Mouse (Mus musculus) lung, embryonic 14.5 days (tissue): Measurements from ENCODE around the gene Cacna1c. TPM values are rescaled to one million over a fixed set of nuclear protein-coding genes. Genes with fewer than 3 reads are reported as not detected.

Source experiments
- ATAC-seq: fragments of 200-750 bp; cut with Nextera tagmentation; 2 replicates; pipeline ENCODE4 v1.8.0; 2017; ENCODE audit warnings: mild to moderate bottlenecking, moderate TSS enrichment, moderate library complexity; ENCODE audit not compliant: insufficient read depth
- DNase-seq: peaks from one replicate; pipeline ENCODE4 v3.0.0-alpha.2; 2015
- H3K27ac ChIP-seq: fragments of 300-500 bp; sonication (generic); 2 replicates; pipeline ENCODE4 v1.5.1; 2014; ENCODE audit warnings: low read depth, mild to moderate bottlenecking, moderate library complexity
- H3K27me3 ChIP-seq: fragments of 300-500 bp; sonication (generic); 2 replicates; pipeline ENCODE4 v1.6.1; 2014; ENCODE audit warnings: low read length, control low read depth; ENCODE audit not compliant: insufficient read depth
- H3K36me3 ChIP-seq: fragments of 300-500 bp; sonication (generic); 2 replicates; pipeline ENCODE4 v1.6.1; 2014; ENCODE audit warnings: control low read depth; ENCODE audit not compliant: insufficient read depth
- H3K4me1 ChIP-seq: fragments of 300-500 bp; sonication (generic); 2 replicates; pipeline ENCODE4 v1.6.1; 2014; ENCODE audit warnings: antibody characterized with exemption, control low read depth; ENCODE audit not compliant: insufficient read depth
- H3K4me2 ChIP-seq: fragments of 300-500 bp; sonication (generic); 2 replicates; pipeline ENCODE4 v1.6.1; 2014; ENCODE audit warnings: mild to moderate bottlenecking
- H3K4me3 ChIP-seq: fragments of 300-500 bp; sonication (generic); 2 replicates; pipeline ENCODE4 v1.5.1; 2014; ENCODE audit warnings: low read depth, low read length
- H3K9ac ChIP-seq: fragments of 300-500 bp; sonication (generic); 2 replicates; pipeline ENCODE4 v1.6.1; 2014
- H3K9me3 ChIP-seq: fragments of 300-500 bp; sonication (generic); 2 replicates; pipeline ENCODE4 v1.6.1; 2016; ENCODE audit warnings: low read depth, low read length, control low read depth
- CTCF ChIP-seq: IDR thresholded peaks from 2 replicates; pipeline ENCODE4 v1.5.1; 2016; ENCODE audit warnings: antibody characterized with exemption, low read depth
- WGBS: fragments of 180-500 bp; shearing (Covaris S2); extraction: QIAGEN DNeasy Blood & Tissue Kit; methylation state at CpG from one replicate; pipeline ENCODE4 v1.1.7; 2014; 5-methylcytosine and 5-hydroxymethylcytosine counted together
- polyA plus RNA-seq: library from polyadenylated mRNA; unstranded; fragments of >200 nt; fragmentation: Nextera tagmentation; extraction: Ambion mirVana; gene quantifications from 2 replicates; pipeline ENCODE4 v1.2.1, GENCODE M21; 2014

Gene Cacna1c
- polyA plus RNA-seq, 1 experiment from 2014 or later, result 10.6 TPM

DNA sequence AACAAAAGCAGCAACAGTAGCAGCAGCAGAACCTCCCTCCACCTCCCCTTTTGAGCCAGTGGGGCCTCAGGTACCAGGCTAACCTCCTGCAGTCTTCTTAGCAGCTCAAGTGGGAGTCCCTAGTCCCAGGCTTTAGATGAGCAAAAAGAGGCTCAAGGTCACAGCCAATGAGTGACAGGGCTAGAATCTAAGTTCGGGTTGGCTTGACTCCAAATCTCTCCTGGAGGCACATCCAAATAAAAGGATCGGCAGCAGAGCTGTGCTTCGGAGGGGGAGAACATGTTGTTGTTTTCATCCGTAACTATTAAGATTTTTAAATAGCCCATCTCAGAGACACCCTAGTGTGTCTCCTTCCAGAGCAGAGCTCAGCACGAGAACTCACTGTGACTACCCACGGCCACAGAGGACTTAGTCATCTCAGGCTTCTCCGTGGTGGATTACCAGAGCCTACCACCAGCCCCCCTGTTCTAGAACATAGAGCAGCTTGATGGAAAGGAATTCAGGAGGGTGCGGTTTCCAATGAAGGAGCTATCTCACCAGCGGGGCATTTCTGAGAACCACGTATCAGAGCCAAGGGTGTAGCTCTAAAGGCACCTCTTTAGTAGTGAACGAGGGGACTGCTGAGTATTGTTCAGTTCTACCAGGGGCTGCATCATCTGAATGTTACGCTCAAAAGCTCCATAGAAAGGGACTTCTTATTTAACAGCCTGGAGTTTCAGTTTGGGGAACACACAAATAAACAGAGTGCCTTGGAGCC, 438.5 kb downstream of the Cacna1c start:
- H3K4me1 ChIP-seq, result no peaks in the 10 kb centered on the region
- H3K9ac ChIP-seq, result no peak overlapping the region
- H3K4me3 ChIP-seq, result no peak overlapping the region
- H3K4me2 ChIP-seq, result no peak overlapping the region
- ATAC-seq (no peak), DNase-seq (no peak)
- no peak for TF ChIP-seq CTCF
- H3K27me3 ChIP-seq, result no peaks in the 10 kb centered on the region
- 69% methylated on average over 12 of the region's 12 CpGs for WGBS
- peak overlapping the region; percentile 8; the same call in 1 of the 2 replicates for H3K27ac ChIP-seq
- no peaks in the 10 kb centered on the region for H3K36me3 ChIP-seq
- H3K9me3 ChIP-seq, result no peaks in the 10 kb centered on the region

GRCm38 (mm10) chr6:118756511-118756910, 439.7 kb downstream of the Cacna1c start:
- WGBS, result 20% methylated on average over 4 of the region's 4 CpGs
- Histone ChIP-seq H3K9me3 (no peaks in the 10 kb centered on the region), H3K27ac (no peak overlapping the region), H3K4me2 (no peak overlapping the region), H3K4me3 (no peak overlapping the region), H3K9ac (no peak overlapping the region), H3K4me1 (no peaks in the 10 kb centered on the region), H3K27me3 (no peaks in the 10 kb centered on the region), H3K36me3 (peaks cover 4% of the 10 kb centered on the region; the same call in 1 of the 2 replicates)
- DNase-seq, result no peak
- TF ChIP-seq CTCF, result no peak
- ATAC-seq, result no peak

- no peak overlapping the region for H3K4me2 ChIP-seq
- H3K27ac ChIP-seq, result no peak overlapping the region
- ATAC-seq, result no peak
- no peak overlapping the region for H3K4me3 ChIP-seq
- H3K27me3 ChIP-seq, result no peaks in the 10 kb centered on the region
- no peak overlapping the region for H3K9ac ChIP-seq
- H3K9me3 ChIP-seq, result no peaks in the 10 kb centered on the region
- 89% methylated on average over 5 of the region's 5 CpGs for WGBS
- no peak for DNase-seq
- no peaks in the 10 kb centered on the region for H3K4me1 ChIP-seq
- H3K36me3 ChIP-seq, result peaks cover 9% of the 10 kb centered on the region; the same call in 1 of the 2 replicates
- no peak for TF ChIP-seq CTCF
These were observed 440.4 kb downstream of the Cacna1c start for GRCm38 (mm10) chr6:118755768-118756167.

DNA sequence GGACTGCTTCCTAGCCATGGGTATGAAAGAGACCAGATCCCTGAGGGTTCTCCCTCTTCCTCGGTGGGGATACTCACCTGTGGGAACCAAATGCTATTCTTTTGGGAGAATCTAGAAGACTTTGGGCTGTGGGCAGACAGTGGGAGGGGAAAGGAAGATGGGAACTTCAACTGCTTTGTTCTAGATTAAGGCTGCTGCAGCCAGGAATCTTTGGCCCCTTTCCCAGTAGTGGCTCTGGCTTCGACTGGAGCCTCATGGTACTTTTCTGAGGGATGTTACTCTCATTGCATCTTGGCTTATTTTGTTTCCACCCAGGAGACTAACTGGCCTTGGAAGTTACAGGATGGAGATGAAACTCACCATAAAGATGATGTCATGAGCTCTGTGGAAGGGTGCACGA, 441.8 kb downstream of the Cacna1c start:
- Histone ChIP-seq H3K9me3 (no peaks in the 10 kb centered on the region), H3K27ac (no peak overlapping the region), H3K36me3 (peaks cover 13% of the 10 kb centered on the region; the same call in 1 of the 2 replicates), H3K27me3 (no peaks in the 10 kb centered on the region), H3K4me1 (no peaks in the 10 kb centered on the region), H3K4me3 (no peak overlapping the region), H3K4me2 (no peak overlapping the region), H3K9ac (no peak overlapping the region)
- ATAC-seq (no peak), DNase-seq (peak; percentile 74)
- no peak for TF ChIP-seq CTCF
- WGBS, result 62% methylated on average over 3 of the region's 3 CpGs

DNA sequence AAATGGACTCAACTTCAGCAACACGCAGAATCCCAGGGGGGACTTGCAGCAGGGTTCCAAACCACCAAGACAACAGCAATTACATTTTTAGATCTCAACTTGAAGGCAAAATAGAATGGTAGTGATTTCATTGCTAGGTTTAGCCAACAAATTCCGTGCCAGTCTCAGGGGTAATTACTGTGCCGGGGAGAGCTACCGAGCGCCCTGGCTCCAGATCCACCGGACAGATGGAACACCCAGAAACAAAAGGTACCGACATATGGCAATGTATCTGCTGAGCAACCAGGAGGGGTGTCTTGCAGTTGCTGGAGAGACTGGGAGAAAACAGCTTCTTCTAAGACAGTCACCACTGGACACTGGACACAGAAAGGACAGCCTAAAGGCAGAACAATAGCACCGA, 442.4 kb downstream of the Cacna1c start:
- Histone ChIP-seq H3K9me3 (no peaks in the 10 kb centered on the region), H3K4me3 (no peak overlapping the region), H3K36me3 (peaks cover 13% of the 10 kb centered on the region; the same call in 1 of the 2 replicates), H3K27ac (no peak overlapping the region), H3K9ac (no peak overlapping the region), H3K4me1 (no peaks in the 10 kb centered on the region), H3K27me3 (no peaks in the 10 kb centered on the region), H3K4me2 (no peak overlapping the region)
- TF ChIP-seq CTCF, result no peak
- DNase-seq (no peak), ATAC-seq (no peak)
- WGBS, result 93% methylated on average over 8 of the region's 8 CpGs

GRCm38 (mm10) chr6:118753064-118753463, 443.2 kb downstream of the Cacna1c start:
- no peak for ATAC-seq
- no peak overlapping the region for H3K27ac ChIP-seq

DNA sequence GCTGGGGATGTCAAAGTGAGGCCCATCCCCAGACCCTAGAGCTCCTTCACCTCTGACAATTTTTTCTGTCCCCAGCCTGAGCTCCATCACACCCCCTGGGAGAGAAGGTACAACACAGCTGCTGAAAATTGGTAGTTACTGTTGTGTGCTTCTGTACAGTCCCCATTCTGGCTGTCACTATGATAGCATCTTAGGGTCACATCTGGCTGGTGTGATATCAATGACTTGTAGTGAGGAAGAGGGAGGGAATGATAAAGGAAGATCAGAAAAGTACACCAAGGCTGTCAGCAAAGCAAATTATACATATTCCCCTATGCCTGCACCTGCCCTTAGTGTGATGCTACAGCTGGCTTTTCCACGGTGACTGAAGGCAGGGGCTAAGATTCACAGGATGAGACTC, 446.9 kb downstream of the Cacna1c start:
- H3K9me3 ChIP-seq, result no peaks in the 10 kb centered on the region
- 88% methylated on average over 1 of the region's 1 CpGs for WGBS
- ATAC-seq, result no peak
- DNase-seq, result no peak
- H3K9ac ChIP-seq, result no peak overlapping the region
- no peak overlapping the region for H3K4me2 ChIP-seq
- H3K4me1 ChIP-seq, result no peaks in the 10 kb centered on the region
- no peak overlapping the region for H3K4me3 ChIP-seq
- H3K27me3 ChIP-seq, result no peaks in the 10 kb centered on the region
- peaks cover 19% of the 10 kb centered on the region; the same call in 1 of the 2 replicates for H3K36me3 ChIP-seq
- no peak for TF ChIP-seq CTCF
- H3K27ac ChIP-seq, result no peak overlapping the region

More at GRCm38 (mm10) chr6:118753064-118753463, 443.2 kb downstream of the Cacna1c start:
- Histone ChIP-seq H3K4me3 (no peak overlapping the region), H3K9me3 (no peaks in the 10 kb centered on the region), H3K27me3 (no peaks in the 10 kb centered on the region), H3K4me2 (no peak overlapping the region), H3K9ac (no peak overlapping the region), H3K4me1 (no peaks in the 10 kb centered on the region), H3K36me3 (peaks cover 13% of the 10 kb centered on the region; the same call in 1 of the 2 replicates)
- TF ChIP-seq CTCF, result no peak
- DNase-seq, result no peak
- WGBS, result 46% methylated on average over 5 of the region's 5 CpGs
